Mouse (Mus musculus) heart, adult 2 months (tissue): Measurements from ENCODE around the gene Mgrn1. TPM values are rescaled to one million over a fixed set of nuclear protein-coding genes. Genes with fewer than 3 reads are reported as not detected.
A peak's percentile ranks its signal among the peaks of the same experiment; 100 is the strongest.

Experiments
- DNase-seq, 2 experiments: peaks; one replicate each; pipeline ENCODE4 v3.0.0; 2021
- H3K27ac ChIP-seq: fragments of 200-600 bp; 2 replicates; pipeline ENCODE4 v1.8.1; 2022
- H3K27me3 ChIP-seq: fragments of 200-500 bp; 2 replicates; pipeline ENCODE4 v1.6.1; 2012; ENCODE audit warnings: mild to moderate bottlenecking, low read length, inconsistent platforms, mixed read lengths; ENCODE audit not compliant: control insufficient read depth, insufficient read depth
- H3K36me3 ChIP-seq: fragments of 200-500 bp; 2 replicates; pipeline ENCODE4 v1.6.1; 2012; ENCODE audit warnings: low read length, inconsistent platforms; ENCODE audit not compliant: control insufficient read depth, insufficient read depth
- H3K4me1 ChIP-seq: fragments of 200-500 bp; 2 replicates; pipeline ENCODE4 v1.6.1; 2011; ENCODE audit warnings: low read length; ENCODE audit not compliant: control insufficient read depth, insufficient read depth
- H3K4me3 ChIP-seq: fragments of 200-600 bp; 2 replicates; pipeline ENCODE4 v1.8.1; 2022
- H3K79me2 ChIP-seq: fragments of 200-500 bp; replicated peaks from 2 replicates; pipeline ENCODE4 v1.6.1; 2012; ENCODE audit warnings: mild to moderate bottlenecking, inconsistent platforms, low read length, moderate library complexity, mixed read lengths; ENCODE audit not compliant: control insufficient read depth, insufficient read depth
- H3K9ac ChIP-seq: fragments of 200-500 bp; 2 replicates; pipeline ENCODE4 v1.6.1; 2012; ENCODE audit warnings: low read depth, mild to moderate bottlenecking, control low read depth, inconsistent platforms, low read length, mixed read lengths
- CTCF ChIP-seq: fragments of 200-600 bp; IDR thresholded peaks from 2 replicates; pipeline ENCODE4 v1.8.1; 2022; ENCODE audit warnings: antibody characterized with exemption, mild to moderate bottlenecking, moderate library complexity
- EP300 ChIP-seq: fragments of 200-500 bp; IDR thresholded peaks from 2 replicates; pipeline ENCODE4 v1.6.1; 2011; ENCODE audit warnings: low read depth, low read length, control low read depth; ENCODE audit not compliant: insufficient read depth
- POLR2A ChIP-seq: fragments of 200-500 bp; IDR thresholded peaks from 2 replicates; pipeline ENCODE4 v1.6.1; 2011; ENCODE audit warnings: mild to moderate bottlenecking, low read depth, low read length, control low read depth; ENCODE audit not compliant: insufficient read depth
- WGBS: fragments of 180-500 bp; shearing (Covaris S2); methylation state at CpG from one replicate; pipeline ENCODE4 v1.1.7; 2018; 5-methylcytosine and 5-hydroxymethylcytosine counted together
- intact Hi-C: fragments of 180-260 bp; cut with DNase I; formaldehyde crosslinking; loops from one replicate; pipeline ENCODE4 v1.15.1; 2025
- polyA plus RNA-seq: library from polyadenylated mRNA; depleted of rRNA; stranded (reverse); fragments of >200 nt; gene quantifications from 2 replicates; pipeline ENCODE4 v1.2.3, GENCODE M21; 2012
- total RNA-seq, 2 experiments: library from RNA; stranded (reverse); gene quantifications; 2 replicates each; pipeline ENCODE4 v1.2.3; 2021

The Mgrn1 gene
- total and polyA plus RNA-seq, 3 experiments, result 148 to 274 (median 168) TPM

- DNase-seq, result no peak
- Histone ChIP-seq H3K4me3 (no peak overlapping the region), H3K4me1 (peaks cover 28% of the 10 kb centered on the region), H3K79me2 (peaks cover 2% of the 10 kb centered on the region; the same call in 1 of the 2 replicates), H3K27ac (peak overlapping the region; percentile 54), H3K27me3 (no peaks in the 10 kb centered on the region), H3K9ac (no peak overlapping the region), H3K36me3 (peaks cover 43% of the 10 kb centered on the region)
- intact Hi-C loops, result no loop called here
- WGBS, result 41% methylated on average over 6 of the region's 6 CpGs
- TF ChIP-seq POLR2A (no peak), EP300 (no peak), CTCF (no peak)
Measured at GRCm38 (mm10) chr16:4892171-4892570, 6.1 kb downstream of the Mgrn1 start.

DNA sequence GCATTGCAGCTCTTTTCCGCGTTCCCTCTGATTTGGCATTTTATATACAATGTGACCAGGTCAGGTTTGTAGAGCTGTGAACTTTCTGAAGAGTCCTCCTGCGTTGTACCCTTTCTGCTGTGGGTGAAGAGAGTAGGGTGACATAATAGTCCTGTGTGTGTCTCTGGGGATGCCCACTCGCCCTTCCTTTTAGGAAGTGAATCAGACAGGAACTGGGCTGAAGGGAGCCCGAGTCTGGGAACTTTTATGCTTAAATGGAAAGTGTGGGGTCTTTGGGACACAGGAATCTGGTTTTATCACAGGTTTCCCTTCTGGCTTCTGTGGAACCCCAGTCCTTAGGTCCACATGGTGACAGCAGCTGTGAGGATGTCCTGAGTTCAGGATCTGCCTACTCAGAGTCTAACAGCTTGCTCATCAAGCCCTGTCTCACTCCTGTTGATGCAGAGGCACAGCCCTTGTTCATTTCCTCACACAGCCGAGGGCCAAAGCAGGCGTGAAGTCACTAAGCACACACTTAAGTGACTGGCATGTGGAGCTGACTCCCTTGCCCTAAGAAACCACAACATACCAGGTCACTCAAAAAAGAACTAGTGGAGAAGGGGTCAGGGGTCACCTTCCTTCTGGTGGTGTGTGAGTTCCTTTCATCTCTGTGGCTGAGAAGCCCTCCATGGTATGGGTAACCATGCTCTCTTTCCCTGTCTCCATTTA, 8.3 kb downstream of the Mgrn1 start:
- peak in 1 of 2 experiments; percentile 38 for DNase-seq
- Histone ChIP-seq H3K4me1 (peaks cover 24% of the 10 kb centered on the region), H3K79me2 (no peaks in the 10 kb centered on the region), H3K27me3 (no peaks in the 10 kb centered on the region), H3K27ac (peak overlapping the region; percentile 78), H3K36me3 (peaks cover 30% of the 10 kb centered on the region), H3K4me3 (no peak overlapping the region), H3K9ac (no peak overlapping the region)
- WGBS, result 40% methylated on average over 7 of the region's 7 CpGs
- intact Hi-C loops, result no loop called here
- TF ChIP-seq POLR2A, result no peak

GRCm38 (mm10) chr16:4896249-4897027, 10.4 kb downstream of the Mgrn1 start:
- H3K9ac ChIP-seq, result no peak overlapping the region
- DNase-seq, result peak; percentile 66 to 84
- peaks cover 21% of the 10 kb centered on the region for H3K4me1 ChIP-seq
- no peak overlapping the region for H3K4me3 ChIP-seq
- H3K27me3 ChIP-seq, result no peaks in the 10 kb centered on the region
- 12% methylated on average over 5 of the region's 5 CpGs for WGBS
- intact Hi-C loops, result loop anchor here (2.0 kb wide), 1 partner anchor 16 kb away; the partner anchor contains the start of gene Ubald1
- H3K36me3 ChIP-seq, result peaks cover 20% of the 10 kb centered on the region; the same call in 1 of the 2 replicates
- H3K79me2 ChIP-seq, result peaks cover 2% of the 10 kb centered on the region; the same call in 1 of the 2 replicates
- peak overlapping the region; percentile 51 for H3K27ac ChIP-seq
- TF ChIP-seq EP300 (peak; percentile 92), POLR2A (no peak), CTCF (no peak)

GRCm38 (mm10) chr16:4897146-4897730, 11.2 kb downstream of the Mgrn1 start:
- 59% methylated on average over 7 of the region's 7 CpGs for WGBS
- intact Hi-C loops, result loop anchor here (2.0 kb wide), 1 partner anchor 16 kb away; the partner anchor contains the start of gene Ubald1
- H3K79me2 ChIP-seq, result peaks cover 2% of the 10 kb centered on the region; the same call in 1 of the 2 replicates
- H3K27me3 ChIP-seq, result no peaks in the 10 kb centered on the region
- H3K27ac ChIP-seq, result peak overlapping the region; percentile 51
- H3K4me1 ChIP-seq, result peaks cover 21% of the 10 kb centered on the region
- no peak overlapping the region for H3K9ac ChIP-seq
- 0 out of 2 replicates have a peak, but pooled peaks have one; percentile 13 for TF ChIP-seq CTCF
- no peak for TF ChIP-seq POLR2A
- TF ChIP-seq EP300, result no peak
- no peak for DNase-seq
- peaks cover 19% of the 10 kb centered on the region for H3K36me3 ChIP-seq
- no peak overlapping the region for H3K4me3 ChIP-seq

DNA sequence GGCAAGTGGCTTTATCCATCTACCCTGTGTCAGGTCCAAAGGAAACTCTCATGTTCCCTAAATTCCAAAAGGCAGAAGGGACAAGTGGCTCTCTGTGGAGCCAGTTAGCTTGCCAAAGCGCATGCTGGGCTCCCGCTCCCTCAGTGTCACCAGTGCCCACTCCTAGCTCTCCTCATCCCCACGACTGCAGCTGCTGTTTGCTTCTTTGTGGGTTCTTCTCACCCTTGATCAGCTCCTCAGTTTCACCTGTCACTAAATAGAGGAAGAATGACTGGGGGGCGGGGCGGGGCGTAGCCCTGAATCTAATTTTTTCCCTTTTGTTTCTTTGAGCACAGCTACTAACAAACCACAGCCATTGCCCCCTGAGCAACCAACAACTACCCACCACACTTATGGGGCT, 12.8 kb downstream of the Mgrn1 start:
- Histone ChIP-seq H3K27me3 (no peaks in the 10 kb centered on the region), H3K79me2 (peaks cover 4% of the 10 kb centered on the region; the same call in 1 of the 2 replicates), H3K4me3 (no peak overlapping the region), H3K27ac (no peak overlapping the region), H3K4me1 (peaks cover 22% of the 10 kb centered on the region), H3K36me3 (peaks cover 13% of the 10 kb centered on the region), H3K9ac (no peak overlapping the region)
- DNase-seq, result no peak
- intact Hi-C loops, result no loop called here
- 87% methylated on average over 6 of the region's 6 CpGs for WGBS
- TF ChIP-seq CTCF (no peak), POLR2A (no peak), EP300 (no peak)
